Mouse (Mus musculus): ENCODE measurements around the gene St6galnac3. TPM values are rescaled to one million over a fixed set of nuclear protein-coding genes. Genes with fewer than 3 reads are reported as not detected.

Gene St6galnac3
- polyA plus RNA-seq, 1 experiment from 2014 or later: 12.2 TPM

GRCm38 (mm10) chr3:153485176-153485575 is 239.8 kb downstream of the St6galnac3 start:
- ChIA-PET POLR2A (no interaction called here), CTCF (interaction anchor here (1.2 to 1.5 kb wide), 2 partner anchors 12 to 18 kb away, joined by 3 read pairs; no protein-coding TSS in a partner anchor)
- in situ Hi-C loops (cut with MboI; ENCODE audit: low pct_unique_long_range_greater_than_20kb): no loop called here
- TF ChIP-seq CTCF (IDR thresholded peaks at IDR 0.05): no peak
- no peaks in the 10 kb centered on the region for H3K27me3 ChIP-seq
- DNase-seq (ENCODE audit: low read depth, low spot score) (no peak), ATAC-seq (no peak)

- no peak for ATAC-seq
- POLR2A ChIA-PET: no interaction called here
- no peak for DNase-seq (ENCODE audit: low read depth, low spot score)
- H3K27me3 ChIP-seq: no peaks in the 10 kb centered on the region
- CTCF ChIA-PET: no interaction called here
- TF ChIP-seq CTCF (IDR thresholded peaks at IDR 0.05): no peak
- in situ Hi-C loops (cut with MboI; ENCODE audit: low pct_unique_long_range_greater_than_20kb): no loop called here
Measured at GRCm38 (mm10) chr3:153484701-153485100, 240.3 kb downstream of the St6galnac3 start.

GRCm38 (mm10) chr3:153483691-153484090 is 241.3 kb downstream of the St6galnac3 start:
- DNase-seq (ENCODE audit: low read depth, low spot score): no peak
- POLR2A ChIA-PET: no interaction called here
- TF ChIP-seq CTCF (IDR thresholded peaks at IDR 0.05): no peak
- ATAC-seq: no peak
- H3K27me3 ChIP-seq: no peaks in the 10 kb centered on the region
- CTCF ChIA-PET: no interaction called here
- in situ Hi-C loops (cut with MboI; ENCODE audit: low pct_unique_long_range_greater_than_20kb): no loop called here

- no peak for TF ChIP-seq CTCF (IDR thresholded peaks at IDR 0.05)
- CTCF ChIA-PET: interaction anchor here (0.8 to 1.1 kb wide), 2 partner anchors 13 to 21 kb away, joined by 3 to 4 read pairs; no protein-coding TSS in a partner anchor
- H3K27me3 ChIP-seq: no peaks in the 10 kb centered on the region
- DNase-seq (ENCODE audit: low read depth, low spot score) (no peak), ATAC-seq (no peak)
- POLR2A ChIA-PET: no interaction called here
- in situ Hi-C loops (cut with MboI; ENCODE audit: low pct_unique_long_range_greater_than_20kb): no loop called here
Measured at GRCm38 (mm10) chr3:153482098-153482497, 242.9 kb downstream of the St6galnac3 start.

GRCm38 (mm10) chr3:153481012-153481411 is 244.0 kb downstream of the St6galnac3 start:
- in situ Hi-C loops (cut with MboI; ENCODE audit: low pct_unique_long_range_greater_than_20kb): no loop called here
- CTCF ChIA-PET: interaction anchor here (1.1 kb wide), 1 partner anchor 22 kb away, joined by 3 read pairs; no protein-coding TSS in a partner anchor

GRCm38 (mm10) chr3:153480636-153481006 is 244.4 kb downstream of the St6galnac3 start:
- TF ChIP-seq CTCF (IDR thresholded peaks at IDR 0.05): no peak
- no peak for ATAC-seq
- DNase-seq (ENCODE audit: low read depth, low spot score): no peak
- in situ Hi-C loops (cut with MboI; ENCODE audit: low pct_unique_long_range_greater_than_20kb): no loop called here
- ChIA-PET POLR2A (interaction anchor here (0.8 to 1.0 kb wide), 2 partner anchors 8 to 12 kb away, joined by 3 read pairs; no protein-coding TSS in a partner anchor), CTCF (interaction anchor here (2.1 kb wide), 1 partner anchor 9 kb away, joined by 4 read pairs; no protein-coding TSS in a partner anchor)
- H3K27me3 ChIP-seq: no peaks in the 10 kb centered on the region

More at GRCm38 (mm10) chr3:153481012-153481411, 244.0 kb downstream of the St6galnac3 start:
- POLR2A ChIA-PET: interaction anchor here (0.8 to 1.0 kb wide), 2 partner anchors 9 to 12 kb away, joined by 3 read pairs; no protein-coding TSS in a partner anchor
- no peaks in the 10 kb centered on the region for H3K27me3 ChIP-seq
- ATAC-seq: no peak
- no peak for DNase-seq (ENCODE audit: low read depth, low spot score)
- TF ChIP-seq CTCF (IDR thresholded peaks at IDR 0.05): no peak

- ATAC-seq (no peak), DNase-seq (ENCODE audit: low read depth, low spot score) (no peak)
- in situ Hi-C loops (cut with MboI; ENCODE audit: low pct_unique_long_range_greater_than_20kb): no loop called here
- CTCF ChIA-PET: interaction anchor here (2.1 kb wide), 1 partner anchor 9 kb away, joined by 4 read pairs; no protein-coding TSS in a partner anchor
- POLR2A ChIA-PET: interaction anchor here (0.8 to 1.0 kb wide), 2 partner anchors 8 to 13 kb away, joined by 3 read pairs; no protein-coding TSS in a partner anchor
- no peaks in the 10 kb centered on the region for H3K27me3 ChIP-seq
- TF ChIP-seq CTCF (IDR thresholded peaks at IDR 0.05): no peak
Measured at GRCm38 (mm10) chr3:153480005-153480635, 244.9 kb downstream of the St6galnac3 start.

GRCm38 (mm10) chr3:153475919-153476318 is 249.1 kb downstream of the St6galnac3 start:
- POLR2A ChIA-PET: no interaction called here
- in situ Hi-C loops (cut with MboI; ENCODE audit: low pct_unique_long_range_greater_than_20kb): no loop called here

GRCm38 (mm10) chr3:153475461-153475860 is 249.5 kb downstream of the St6galnac3 start:
- in situ Hi-C loops (cut with MboI; ENCODE audit: low pct_unique_long_range_greater_than_20kb): no loop called here
- CTCF ChIA-PET: interaction anchor here (0.9 kb wide), 1 partner anchor 20 kb away, joined by 3 read pairs; no protein-coding TSS in a partner anchor
- TF ChIP-seq CTCF (IDR thresholded peaks at IDR 0.05): no peak
- H3K27me3 ChIP-seq: no peaks in the 10 kb centered on the region
- POLR2A ChIA-PET: no interaction called here
- ATAC-seq: no peak
- no peak for DNase-seq (ENCODE audit: low read depth, low spot score)

More at GRCm38 (mm10) chr3:153475919-153476318, 249.1 kb downstream of the St6galnac3 start:
- CTCF ChIA-PET: interaction anchor here (0.9 kb wide), 1 partner anchor 20 kb away, joined by 3 read pairs; no protein-coding TSS in a partner anchor
- H3K27me3 ChIP-seq: no peaks in the 10 kb centered on the region
- no peak for TF ChIP-seq CTCF (IDR thresholded peaks at IDR 0.05)
- ATAC-seq (no peak), DNase-seq (ENCODE audit: low read depth, low spot score) (no peak)

GRCm38 (mm10) chr3:153472583-153473471 is 252.1 kb downstream of the St6galnac3 start:
- ATAC-seq: peak; percentile 88
- CTCF ChIA-PET: interaction anchor here (1.1 kb wide), 3 partner anchors 12 to 28 kb away, joined by 3 to 5 read pairs (median 3); no protein-coding TSS in a partner anchor
- TF ChIP-seq CTCF (IDR thresholded peaks at IDR 0.05): no peak
- in situ Hi-C loops (cut with MboI; ENCODE audit: low pct_unique_long_range_greater_than_20kb): no loop called here
- peak; percentile 78 for DNase-seq (ENCODE audit: low read depth, low spot score)
- POLR2A ChIA-PET: interaction anchor here (0.7 to 2.4 kb wide), 2 partner anchors 8 to 9 kb away, joined by 3 to 6 read pairs; no protein-coding TSS in a partner anchor
- H3K27me3 ChIP-seq: no peaks in the 10 kb centered on the region

Measured in Patski (cell line).